Mouse (Mus musculus) lung, adult 2 months (tissue): ENCODE data around the gene Nars2. TPM values are rescaled to one million over a fixed set of nuclear protein-coding genes. Genes with fewer than 3 reads are reported as not detected.
"Not testable (repeated sequence)": the region's sequence is repeated elsewhere in the genome, so short reads cannot be mapped to it uniquely, and the experiment has no call there.

ENCODE experiments used
- DNase-seq: peaks from one replicate; pipeline ENCODE4 v3.0.0; 2022
- H3K4me1 ChIP-seq: fragments of 200-500 bp; 2 replicates; pipeline ENCODE4 v1.6.1; 2011; ENCODE audit warnings: low read length; ENCODE audit not compliant: control insufficient read depth, insufficient read depth
- H3K4me3 ChIP-seq: fragments of 200-500 bp; replicated peaks from 2 replicates; pipeline ENCODE3; 2011; ENCODE audit warnings: low read depth, mild to moderate bottlenecking, control low read depth, low read length; ENCODE audit errors: extremely low read depth
- CTCF ChIP-seq: fragments of 200-500 bp; IDR thresholded peaks from 2 replicates; pipeline ENCODE4 v1.5.1; 2011; ENCODE audit warnings: mild to moderate bottlenecking, low read length, control low read depth; ENCODE audit not compliant: insufficient read depth
- POLR2A ChIP-seq: fragments of 200-500 bp; IDR thresholded peaks from 2 replicates; pipeline ENCODE4 v1.6.1; 2011; ENCODE audit warnings: low read depth, mild to moderate bottlenecking, control low read depth, low read length, borderline replicate concordance; ENCODE audit errors: extremely low read depth
- WGBS: fragments of 180-500 bp; shearing (Covaris S2); methylation state at CpG from one replicate; pipeline ENCODE4 v1.1.7; 2018; 5-methylcytosine and 5-hydroxymethylcytosine counted together
- polyA plus RNA-seq: library from polyadenylated mRNA; depleted of rRNA; stranded (reverse); fragments of >200 nt; gene quantifications from 2 replicates; pipeline ENCODE4 v1.2.3, GENCODE M21; 2012

Nars2 gene
- polyA plus RNA-seq, 1 experiment: 2.2 TPM

DNA sequence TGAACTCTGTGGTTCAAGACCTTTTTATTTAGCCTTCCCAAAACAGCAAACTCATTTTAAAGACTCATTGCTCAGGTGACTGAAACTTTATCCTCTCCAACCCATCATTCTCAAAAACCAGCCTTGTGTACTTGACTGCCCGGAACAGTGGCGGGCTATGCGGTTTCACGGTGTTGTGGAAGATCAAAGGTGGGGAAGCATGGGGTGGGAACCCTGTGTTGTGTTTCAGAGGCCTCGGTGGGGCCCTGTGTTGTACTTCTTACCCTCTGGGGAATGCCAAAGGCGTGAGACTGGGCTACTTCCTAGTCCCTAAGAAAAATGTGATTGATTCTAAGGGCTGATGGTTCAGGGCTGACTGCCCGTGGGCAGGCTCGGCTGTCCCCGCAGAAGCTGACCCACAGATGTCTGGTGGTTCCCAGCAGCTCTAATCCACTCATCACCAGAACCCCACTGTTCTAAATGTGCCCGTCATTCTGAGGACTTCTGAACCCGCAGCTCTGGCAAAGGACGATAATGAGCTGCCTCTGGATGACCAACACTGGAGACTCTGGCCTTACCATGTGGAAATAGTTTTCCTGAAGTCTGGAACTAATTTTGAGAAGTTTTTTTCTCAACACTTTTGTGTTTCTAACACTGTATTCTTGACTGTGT, 40.9 kb upstream of the Nars2 start:
- Histone ChIP-seq H3K4me3 (no peak overlapping the region), H3K4me1 (no peaks in the 10 kb centered on the region)
- WGBS: 73% methylated on average over 12 of the region's 12 CpGs
- DNase-seq: no peak
- no peak for TF ChIP-seq CTCF
- TF ChIP-seq POLR2A: no peak

DNA sequence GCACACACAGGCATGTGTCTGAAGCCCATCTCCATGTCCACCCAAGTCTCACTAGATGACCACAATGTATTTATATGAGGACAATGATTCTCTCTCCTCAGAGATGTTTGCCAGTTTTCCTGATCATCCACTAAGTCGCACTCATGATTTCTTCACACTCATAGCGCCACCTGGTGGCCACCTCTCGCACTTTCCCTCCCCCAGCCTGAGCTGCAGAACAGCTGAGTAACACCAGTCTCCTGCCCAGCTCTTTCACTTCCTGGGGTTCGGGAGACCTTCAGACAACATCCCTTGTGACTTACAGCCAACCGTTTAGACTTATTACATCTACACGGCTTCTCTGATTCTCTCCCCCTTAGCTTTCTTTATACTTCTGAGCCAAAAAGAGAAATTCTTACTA, 37.3 kb upstream of the Nars2 start:
- H3K4me1 ChIP-seq: no peaks in the 10 kb centered on the region
- H3K4me3 ChIP-seq: no peak overlapping the region
- 1% methylated on average over 6 of the region's 6 CpGs for WGBS
- TF ChIP-seq CTCF (peak; percentile 95), POLR2A (no peak)
- DNase-seq: peak; percentile 70

DNA sequence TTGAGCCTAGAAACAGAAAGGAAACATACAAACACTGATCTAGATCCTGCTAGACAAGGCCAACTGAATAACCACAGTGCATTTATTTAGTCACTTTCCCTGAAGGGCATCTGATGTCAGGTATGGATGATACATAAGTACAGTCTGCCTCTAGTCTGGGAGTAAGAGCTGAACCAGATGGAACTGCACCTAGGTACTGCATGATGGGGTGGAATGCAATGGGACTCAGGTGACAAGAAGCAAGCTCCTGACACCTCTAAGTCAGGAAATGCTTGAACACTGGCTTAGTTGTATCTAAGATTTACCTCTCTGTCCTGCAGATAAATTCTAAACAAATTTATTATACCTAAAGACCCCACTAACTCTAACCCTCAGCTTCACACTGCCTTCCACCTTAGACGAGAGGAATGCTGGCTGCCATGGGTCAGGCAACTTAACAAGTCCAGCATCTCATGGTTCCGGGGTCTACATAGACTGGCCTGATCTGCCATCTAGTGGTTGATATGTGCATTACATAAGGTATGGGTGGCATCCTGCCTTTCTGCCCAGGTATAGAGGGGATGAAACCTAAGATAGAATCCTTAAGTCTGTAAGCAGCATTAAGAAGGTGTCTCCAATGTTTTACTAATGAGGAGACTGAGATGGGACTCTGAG, 35.7 kb upstream of the Nars2 start:
- Histone ChIP-seq H3K4me1 (no peaks in the 10 kb centered on the region), H3K4me3 (no peak overlapping the region)
- WGBS: 1% methylated on average over 2 of the region's 2 CpGs
- TF ChIP-seq POLR2A: no peak
- TF ChIP-seq CTCF: peak; percentile 63
- peak; percentile 15 for DNase-seq

DNA sequence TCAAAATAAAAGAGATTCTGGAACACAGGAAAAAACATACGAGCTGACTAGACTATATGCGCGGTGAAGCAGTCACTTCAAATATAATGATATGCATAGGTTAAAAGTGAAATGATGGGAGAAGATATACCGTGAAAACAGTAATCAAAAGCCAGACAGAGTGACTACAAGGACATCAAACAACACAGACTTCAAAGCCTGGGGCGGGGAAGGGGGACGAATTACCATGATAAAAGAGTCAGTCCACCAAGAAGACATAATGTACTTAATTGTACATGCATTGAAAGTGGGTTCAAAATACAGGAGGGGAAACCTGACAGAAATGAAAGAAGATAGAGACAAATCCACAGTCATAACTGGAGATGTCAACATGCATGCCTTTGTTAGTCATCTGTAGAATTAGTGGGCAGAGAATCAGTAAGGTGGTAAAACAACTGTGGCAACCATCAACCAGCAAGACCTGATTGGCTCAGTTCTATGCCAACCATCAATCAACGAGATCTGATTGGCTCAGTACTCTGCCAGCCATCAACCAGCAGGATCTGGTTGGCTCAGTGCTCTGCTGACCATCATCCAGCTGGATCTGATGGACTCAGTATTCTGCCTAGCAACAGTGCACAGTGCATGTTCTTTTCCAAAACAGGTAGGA, 30.7 kb upstream of the Nars2 start:
- TF ChIP-seq POLR2A: no peak
- TF ChIP-seq CTCF: no peak
- WGBS: 69% methylated on average over 7 of the region's 7 CpGs
- no peaks in the 10 kb centered on the region for H3K4me1 ChIP-seq
- no peak overlapping the region for H3K4me3 ChIP-seq
- DNase-seq: no peak

DNA sequence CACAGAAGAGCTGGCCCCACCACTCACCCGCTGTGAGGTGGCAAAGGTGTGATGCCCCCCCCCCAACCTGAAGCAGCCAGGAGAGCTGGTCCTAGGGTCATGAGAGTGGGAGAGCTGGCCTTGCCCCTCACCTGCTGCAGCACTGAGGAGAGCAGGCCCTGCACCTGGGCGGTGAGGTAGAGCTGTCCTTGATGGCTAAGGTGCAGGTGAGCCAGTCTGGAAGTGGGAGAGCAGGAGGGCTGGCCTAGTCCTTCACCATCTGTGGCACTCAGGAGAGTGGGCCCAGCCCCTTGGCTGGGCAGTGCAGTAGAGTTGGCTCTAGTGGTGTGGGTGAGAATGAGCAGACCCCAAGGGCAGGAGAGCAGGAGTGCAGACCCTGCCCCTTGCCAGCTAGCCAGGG, 28.4 kb upstream of the Nars2 start:
- no peak for TF ChIP-seq CTCF
- TF ChIP-seq POLR2A: no peak
- Histone ChIP-seq H3K4me3 (no peak overlapping the region), H3K4me1 (no peaks in the 10 kb centered on the region)
- WGBS: 91% methylated on average over 2 of the region's 2 CpGs
- no peak for DNase-seq

DNA sequence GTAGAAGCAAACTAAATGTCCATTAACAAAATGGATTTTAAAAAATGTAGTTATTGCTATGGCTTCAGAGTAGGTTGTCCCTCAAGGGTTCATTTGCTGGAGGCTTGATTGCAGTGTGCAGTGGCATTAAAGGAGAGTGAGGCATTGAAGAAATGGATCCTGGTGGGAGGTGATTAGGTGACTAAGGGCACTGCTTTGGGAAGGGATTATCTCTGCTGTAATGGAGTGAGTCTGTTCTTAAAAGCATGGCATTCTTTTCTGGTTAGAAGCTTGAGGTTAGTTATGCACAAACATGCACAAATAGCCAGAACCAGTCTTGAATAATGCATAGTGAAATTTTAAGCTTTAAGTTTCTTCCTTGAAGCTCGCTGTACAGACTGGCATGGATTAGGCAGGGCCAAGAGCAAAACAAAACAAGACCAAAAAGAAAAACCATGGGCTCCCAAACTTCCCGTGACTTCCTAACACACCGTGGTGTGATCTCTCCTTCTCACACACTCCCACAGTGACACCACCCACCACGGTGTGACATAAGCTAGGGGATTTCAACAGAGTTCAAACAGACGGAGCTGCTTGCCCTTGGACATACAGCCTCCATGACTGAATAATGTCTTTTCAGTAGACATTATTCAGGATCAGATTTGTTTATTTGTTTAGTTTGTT, 7.5 kb upstream of the Nars2 start:
- 68% methylated on average over 5 of the region's 5 CpGs for WGBS
- DNase-seq: no peak
- no peak for TF ChIP-seq POLR2A
- no peak for TF ChIP-seq CTCF

DNA sequence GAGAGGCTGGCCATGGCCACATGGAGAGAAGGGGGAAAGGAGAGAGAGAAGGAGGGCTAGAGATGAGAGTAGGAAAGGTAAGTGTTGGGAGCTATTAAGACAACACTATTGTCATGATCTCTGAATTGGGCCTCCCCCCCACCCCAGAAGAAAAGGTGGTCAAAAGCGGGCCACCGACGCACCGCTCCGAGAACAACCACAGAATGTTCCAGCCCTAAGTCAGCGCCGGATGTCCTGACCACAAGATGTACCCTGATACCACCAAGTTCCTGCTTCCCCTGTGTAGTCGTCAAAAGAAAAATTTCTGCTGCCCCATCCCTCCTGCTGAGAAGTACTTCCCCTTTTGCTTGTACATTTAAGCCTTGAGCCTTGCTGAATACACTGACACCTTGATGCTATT, 4.8 kb upstream of the Nars2 start:
- not testable (repeated sequence) for H3K4me3 ChIP-seq, DNase-seq, H3K4me1 ChIP-seq
- 81% methylated on average over 8 of the region's 8 CpGs for WGBS

More for the DNA sequence above, 7.5 kb upstream of the Nars2 start:
- Histone ChIP-seq H3K4me3 (no peak overlapping the region), H3K4me1 (no peaks in the 10 kb centered on the region)

DNA sequence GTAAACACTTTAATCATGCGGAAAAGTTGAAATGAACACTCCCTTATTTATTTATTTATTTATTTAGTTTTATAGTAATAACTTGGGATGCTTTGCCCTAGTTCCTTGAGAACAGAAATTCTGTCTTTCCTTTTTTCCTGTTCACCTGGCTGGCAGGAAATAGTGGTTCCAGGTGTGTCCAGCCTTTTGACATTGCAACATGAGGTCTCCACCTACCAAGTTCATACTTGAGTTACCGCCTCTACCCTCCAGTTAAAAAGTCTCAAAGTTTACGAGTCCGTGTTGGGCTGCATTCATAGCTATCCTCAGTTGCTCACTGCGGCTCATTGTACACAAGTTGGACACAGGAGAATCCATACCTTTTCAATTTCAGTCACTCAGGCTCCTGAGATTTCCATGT, 789 bp downstream of the Nars2 start:
- DNase-seq: no peak
- H3K4me3 ChIP-seq: peak overlapping the region; percentile 74
- no peak for TF ChIP-seq POLR2A
- no peak for TF ChIP-seq CTCF
- WGBS: 20% methylated on average over 5 of the region's 5 CpGs
- peaks cover 2% of the 10 kb centered on the region; the same call in 1 of the 2 replicates for H3K4me1 ChIP-seq

DNA sequence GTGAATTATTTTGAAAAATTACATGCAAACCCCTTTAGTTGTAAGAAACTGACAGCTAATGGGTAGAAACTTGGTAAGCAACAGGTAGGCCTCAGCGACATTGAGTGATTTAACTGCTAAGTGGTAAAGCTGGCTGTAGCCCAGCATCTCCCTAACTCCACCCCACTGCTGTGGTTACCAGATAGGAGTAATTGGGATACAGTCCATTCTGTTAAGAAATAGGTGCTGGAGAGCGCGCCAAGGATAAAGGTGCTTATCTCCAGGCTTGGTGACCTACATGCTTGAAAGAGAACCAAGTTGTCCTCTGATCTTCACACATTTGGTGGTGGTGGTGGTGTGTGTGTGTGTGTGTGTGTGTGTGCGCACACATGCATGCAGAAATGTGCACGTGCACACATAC, 7.9 kb downstream of the Nars2 start:
- Histone ChIP-seq H3K4me1 (no peaks in the 10 kb centered on the region), H3K4me3 (no peak overlapping the region)
- WGBS: 92% methylated on average over 5 of the region's 5 CpGs
- no peak for TF ChIP-seq POLR2A
- no peak for TF ChIP-seq CTCF
- no peak for DNase-seq

DNA sequence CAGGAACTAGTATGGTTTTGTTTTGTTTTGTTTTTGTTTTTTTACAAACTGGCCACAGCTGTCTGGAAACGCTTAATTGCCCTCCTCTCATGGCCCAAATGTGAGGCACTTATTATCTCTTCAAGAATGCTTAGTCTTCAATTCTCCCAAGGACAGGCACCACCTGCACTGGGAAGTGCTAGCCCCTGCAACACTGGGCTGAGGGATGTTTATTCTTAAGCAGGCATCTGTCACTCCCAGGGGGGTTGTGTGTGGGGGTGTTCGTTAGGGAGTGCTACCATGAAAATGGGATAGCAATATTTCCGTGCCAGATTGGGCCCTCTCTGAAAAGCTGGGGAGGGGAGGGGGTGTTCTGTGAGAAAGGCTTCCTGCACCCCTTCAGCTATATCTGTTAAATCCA, 15.9 kb downstream of the Nars2 start:
- 42% methylated on average over 3 of the region's 3 CpGs for WGBS
- Histone ChIP-seq H3K4me3 (no peak overlapping the region), H3K4me1 (no peaks in the 10 kb centered on the region)
- TF ChIP-seq CTCF: no peak
- TF ChIP-seq POLR2A: no peak
- no peak for DNase-seq

DNA sequence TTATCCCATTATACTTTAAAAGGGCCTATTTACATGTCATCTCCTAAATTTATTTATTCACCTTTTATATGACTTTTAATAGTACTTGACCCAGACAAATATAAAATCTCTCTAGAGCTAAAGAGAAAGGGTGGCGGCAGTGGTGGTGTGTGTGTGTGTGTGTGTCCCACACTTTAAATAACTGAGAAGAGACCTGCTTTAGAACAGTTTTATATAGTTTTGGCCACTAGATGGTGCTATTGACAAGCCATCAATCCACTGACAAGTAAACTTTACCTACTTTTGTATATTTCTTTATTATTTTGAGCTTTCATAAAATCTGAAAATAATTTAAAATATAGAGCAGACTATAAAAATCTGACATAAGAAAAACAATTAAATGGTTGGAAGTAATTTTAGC, 19.1 kb downstream of the Nars2 start:
- DNase-seq: no peak
- Histone ChIP-seq H3K4me1 (no peaks in the 10 kb centered on the region), H3K4me3 (no peak overlapping the region)
- TF ChIP-seq CTCF (no peak), POLR2A (no peak)
- 15% methylated on average over 1 of the region's 1 CpGs for WGBS
